Mouse (Mus musculus) bone marrow, adult 2 months (tissue): ENCODE results near the gene Kcnab2. TPM values are rescaled to one million over a fixed set of nuclear protein-coding genes. Genes with fewer than 3 reads are reported as not detected.

Experiments used
- H3K27ac ChIP-seq: fragments of 200-500 bp; 2 replicates; pipeline ENCODE4 v1.5.1; 2012; ENCODE audit warnings: low read depth, mild to moderate bottlenecking, control low read depth, inconsistent platforms, low read length; ENCODE audit not compliant: control insufficient read depth, poor library complexity, insufficient read depth
- H3K4me1 ChIP-seq: fragments of 200-500 bp; 2 replicates; pipeline ENCODE4 v1.6.1; 2011; ENCODE audit warnings: low read length; ENCODE audit not compliant: control insufficient read depth, insufficient read depth
- H3K4me3 ChIP-seq: fragments of 200-500 bp; replicated peaks from 2 replicates; pipeline ENCODE3; 2011; ENCODE audit warnings: mild to moderate bottlenecking, low read depth, low read length, control low read depth; ENCODE audit not compliant: control insufficient read depth
- CTCF ChIP-seq: fragments of 200-500 bp; IDR thresholded peaks from 2 replicates; pipeline ENCODE4 v1.5.1; 2011; ENCODE audit warnings: low read length, control low read depth; ENCODE audit not compliant: control insufficient read depth, insufficient read depth
- POLR2A ChIP-seq: fragments of 200-500 bp; IDR thresholded peaks from 2 replicates; pipeline ENCODE4 v1.6.1; 2011; ENCODE audit warnings: low read depth, mild to moderate bottlenecking, control low read depth, low read length, borderline replicate concordance; ENCODE audit not compliant: control insufficient read depth
- WGBS: fragments of 180-500 bp; shearing (Covaris S2); methylation state at CpG from one replicate; pipeline ENCODE4 v1.1.7; 2018; 5-methylcytosine and 5-hydroxymethylcytosine counted together
- polyA plus RNA-seq: library from polyadenylated mRNA; stranded (reverse); fragments of >200 nt; gene quantifications from 2 replicates; pipeline ENCODE4 v1.2.4, GENCODE M21; 2011; ENCODE audit warnings: low replicate concordance; ENCODE audit not compliant: missing spikeins, insufficient read depth, insufficient read length

Kcnab2 gene
- polyA plus RNA-seq, 1 experiment, result 38.7 TPM

- TF ChIP-seq CTCF (no peak), POLR2A (no peak)
- Histone ChIP-seq H3K4me3 (no peak overlapping the region), H3K4me1 (no peaks in the 10 kb centered on the region; the same call in 1 of the 2 replicates), H3K27ac (no peak overlapping the region)
- WGBS, result 7% methylated on average over 24 of the region's 24 CpGs
Observed at GRCm38 (mm10) chr4:152360855-152361254, 116.8 kb downstream of the Kcnab2 start.

- no peak overlapping the region for H3K4me3 ChIP-seq
- no peak overlapping the region for H3K27ac ChIP-seq
- WGBS, result 24% methylated on average over 11 of the region's 11 CpGs
- no peak for TF ChIP-seq POLR2A
- no peak for TF ChIP-seq CTCF
- no peaks in the 10 kb centered on the region; the same call in 1 of the 2 replicates for H3K4me1 ChIP-seq
Observed at GRCm38 (mm10) chr4:152359700-152360099, 118.0 kb downstream of the Kcnab2 start.

DNA sequence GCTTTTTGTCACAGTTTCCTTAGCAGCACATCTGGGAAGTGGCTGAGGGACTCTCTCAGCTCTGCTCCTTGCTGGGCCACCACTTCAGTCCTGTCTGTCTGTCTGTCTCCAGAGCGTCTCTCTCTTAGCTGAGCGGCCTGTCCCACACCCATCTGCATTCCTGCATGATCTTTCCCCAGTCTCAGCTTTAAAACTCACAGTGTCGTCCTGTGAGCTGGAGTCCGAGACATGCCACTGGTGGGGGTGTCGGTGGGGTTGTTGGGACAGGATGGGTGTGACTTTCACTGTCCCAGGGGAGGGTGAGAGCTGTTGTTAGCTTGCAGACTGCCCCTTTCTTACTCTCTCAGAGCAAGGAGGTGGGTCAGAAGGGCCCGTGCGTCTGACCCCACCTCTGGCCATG, 122.0 kb downstream of the Kcnab2 start:
- Histone ChIP-seq H3K4me3 (no peak overlapping the region), H3K27ac (no peak overlapping the region), H3K4me1 (no peaks in the 10 kb centered on the region)
- TF ChIP-seq CTCF, result no peak
- no peak for TF ChIP-seq POLR2A
- 85% methylated on average over 7 of the region's 7 CpGs for WGBS

GRCm38 (mm10) chr4:152353886-152354637, 123.6 kb downstream of the Kcnab2 start:
- 66% methylated on average over 14 of the region's 14 CpGs for WGBS
- TF ChIP-seq CTCF, result no peak
- no peak for TF ChIP-seq POLR2A
- Histone ChIP-seq H3K4me3 (no peak overlapping the region), H3K4me1 (no peaks in the 10 kb centered on the region), H3K27ac (no peak overlapping the region)

- Histone ChIP-seq H3K4me1 (no peaks in the 10 kb centered on the region), H3K27ac (no peak overlapping the region), H3K4me3 (no peak overlapping the region)
- WGBS, result 16% methylated on average over 14 of the region's 14 CpGs
- TF ChIP-seq CTCF (no peak), POLR2A (no peak)
Observed at GRCm38 (mm10) chr4:152351422-152352305, 126.0 kb downstream of the Kcnab2 start.

DNA sequence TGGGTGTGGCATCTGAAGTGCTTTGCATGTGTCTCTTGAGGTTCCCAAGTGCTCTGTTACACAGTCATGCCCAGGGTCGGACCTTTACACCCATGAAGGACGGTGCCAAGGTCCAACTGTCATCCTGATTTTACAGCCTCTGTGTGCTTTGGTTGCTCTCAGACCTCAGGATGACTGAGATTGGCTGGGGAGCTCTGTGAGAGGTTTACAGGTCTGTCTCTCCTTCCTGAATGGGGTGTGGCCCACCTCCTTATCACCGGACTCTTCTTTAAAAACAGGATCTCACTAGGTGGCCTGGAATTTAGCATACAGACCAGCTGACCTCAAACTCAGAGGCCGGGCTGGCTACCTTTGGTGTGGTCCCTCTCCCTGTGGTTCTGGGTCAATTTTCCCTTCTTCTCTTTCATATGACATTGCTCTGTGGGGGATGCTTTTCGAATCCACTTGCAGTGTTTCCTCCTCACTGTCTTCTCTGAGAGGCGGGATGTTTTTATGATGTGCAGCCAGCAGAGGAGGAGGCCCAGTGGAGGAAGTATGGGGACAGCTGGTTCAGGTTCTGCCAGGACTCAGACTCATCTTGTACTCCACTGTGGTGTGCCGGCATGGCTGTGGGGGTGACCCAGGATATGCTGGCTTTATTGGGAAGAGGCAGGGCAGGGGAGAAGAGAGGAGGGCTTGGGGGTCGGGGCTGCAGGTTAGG, 126.8 kb downstream of the Kcnab2 start:
- no peak overlapping the region for H3K4me3 ChIP-seq
- TF ChIP-seq POLR2A (no peak), CTCF (no peak)
- 27% methylated on average over 8 of the region's 8 CpGs for WGBS
- no peak overlapping the region for H3K27ac ChIP-seq
- H3K4me1 ChIP-seq, result no peaks in the 10 kb centered on the region

- Histone ChIP-seq H3K4me3 (no peak overlapping the region), H3K4me1 (no peaks in the 10 kb centered on the region), H3K27ac (no peak overlapping the region)
- TF ChIP-seq CTCF (no peak), POLR2A (no peak)
- 3% methylated on average over 17 of the region's 17 CpGs for WGBS
Observed at GRCm38 (mm10) chr4:152349837-152350381, 127.8 kb downstream of the Kcnab2 start.
